Mouse (Mus musculus): Measurements from ENCODE around the gene Btbd3.

DNA sequence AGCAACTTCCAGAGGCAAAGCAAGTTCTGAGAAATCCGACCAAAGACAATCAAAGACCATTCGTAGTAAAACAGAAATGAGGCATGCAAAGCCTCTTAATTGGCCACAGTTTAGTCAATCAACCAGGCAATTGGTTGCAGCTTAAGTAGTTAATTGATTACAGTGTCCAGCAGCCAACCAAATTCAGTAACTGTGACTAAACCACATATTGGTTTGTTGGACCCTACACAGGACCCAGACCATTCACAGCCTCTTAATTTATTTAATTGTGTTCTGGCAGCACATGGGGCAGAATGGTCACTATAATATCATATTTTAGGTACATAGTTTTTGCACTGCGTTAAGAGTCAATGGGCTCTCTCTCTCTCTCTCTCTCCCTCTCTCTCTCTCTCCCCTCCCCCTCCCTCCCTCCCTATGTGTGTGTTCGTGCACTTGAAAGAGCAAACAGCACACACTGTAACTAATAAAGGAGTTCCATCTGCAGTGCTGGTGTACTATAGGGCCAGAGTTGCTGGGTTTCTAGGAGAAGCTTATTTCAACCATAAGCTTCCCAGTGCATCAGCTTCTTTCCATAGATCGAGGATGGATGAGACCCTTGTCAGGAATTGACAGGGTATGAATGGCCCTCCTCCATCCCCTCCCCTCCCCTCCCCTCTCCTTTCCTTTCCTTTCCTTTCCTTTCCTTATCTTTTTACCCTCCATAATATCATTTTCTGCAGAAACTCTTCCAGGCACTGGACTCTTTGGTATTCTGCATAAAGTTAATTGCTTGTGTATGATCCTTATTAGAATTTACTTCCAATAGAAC lies 275.0 kb downstream of the Btbd3 start:
- TF ChIP-seq POLR2A (IDR thresholded peaks at IDR 0.05; ENCODE audit: control insufficient read depth, extremely low read depth, insufficient read depth, low read length, poor library complexity) (no peak), CTCF (IDR thresholded peaks at IDR 0.05; ENCODE audit: borderline replicate concordance, control insufficient read depth, extremely low read depth, insufficient read depth, low read length, poor library complexity) (no peak)
